Mouse (Mus musculus): ENCODE data around the gene Barx2. TPM values are rescaled to one million over a fixed set of nuclear protein-coding genes. Genes with fewer than 3 reads are reported as not detected.

The Barx2 gene
- polyA plus RNA-seq, 1 experiment, result 0.70 TPM

- TF ChIP-seq POLR2A (IDR thresholded peaks at IDR 0.05; ENCODE audit: low read depth, low read length), result no peak
- no peak for TF ChIP-seq CTCF (IDR thresholded peaks at IDR 0.05; ENCODE audit: borderline replicate concordance, insufficient read depth, low read length)
These were observed 53.8 kb downstream of the Barx2 start for GRCm38 (mm10) chr9:31859446-31859845.

GRCm38 (mm10) chr9:31858720-31859340, 54.4 kb downstream of the Barx2 start:
- H3K4me3 ChIP-seq (ENCODE audit: insufficient read depth, low read length), result no peak overlapping the region
- TF ChIP-seq CTCF (IDR thresholded peaks at IDR 0.05; ENCODE audit: borderline replicate concordance, insufficient read depth, low read length) (0 out of 2 replicates have a peak, but pooled peaks have one; percentile 32), POLR2A (IDR thresholded peaks at IDR 0.05; ENCODE audit: low read depth, low read length) (no peak)
- no peak overlapping the region for H3K27ac ChIP-seq (ENCODE audit: insufficient read depth, low read length)
- H3K4me1 ChIP-seq (ENCODE audit: control insufficient read depth, insufficient read depth, low read length), result no peaks in the 10 kb centered on the region; the same call in 1 of the 2 replicates

More at GRCm38 (mm10) chr9:31859446-31859845, 53.8 kb downstream of the Barx2 start:
- no peak overlapping the region for H3K4me3 ChIP-seq (ENCODE audit: insufficient read depth, low read length)
- H3K27ac ChIP-seq (ENCODE audit: insufficient read depth, low read length), result no peak overlapping the region
- H3K4me1 ChIP-seq (ENCODE audit: control insufficient read depth, insufficient read depth, low read length), result no peaks in the 10 kb centered on the region; the same call in 1 of the 2 replicates

GRCm38 (mm10) chr9:31857512-31857911, 55.8 kb downstream of the Barx2 start:
- no peaks in the 10 kb centered on the region; the same call in 1 of the 2 replicates for H3K4me1 ChIP-seq (ENCODE audit: control insufficient read depth, insufficient read depth, low read length)
- no peak overlapping the region for H3K4me3 ChIP-seq (ENCODE audit: insufficient read depth, low read length)
- TF ChIP-seq CTCF (IDR thresholded peaks at IDR 0.05; ENCODE audit: borderline replicate concordance, insufficient read depth, low read length), result no peak
- no peak for TF ChIP-seq POLR2A (IDR thresholded peaks at IDR 0.05; ENCODE audit: low read depth, low read length)
- no peak overlapping the region for H3K27ac ChIP-seq (ENCODE audit: insufficient read depth, low read length)

GRCm38 (mm10) chr9:31856437-31856836, 56.8 kb downstream of the Barx2 start:
- H3K4me1 ChIP-seq (ENCODE audit: control insufficient read depth, insufficient read depth, low read length), result no peaks in the 10 kb centered on the region; the same call in 1 of the 2 replicates
- TF ChIP-seq POLR2A (IDR thresholded peaks at IDR 0.05; ENCODE audit: low read depth, low read length) (no peak), CTCF (IDR thresholded peaks at IDR 0.05; ENCODE audit: borderline replicate concordance, insufficient read depth, low read length) (no peak)
- no peak overlapping the region for H3K4me3 ChIP-seq (ENCODE audit: insufficient read depth, low read length)
- no peak overlapping the region for H3K27ac ChIP-seq (ENCODE audit: insufficient read depth, low read length)

GRCm38 (mm10) chr9:31855668-31856067, 57.6 kb downstream of the Barx2 start:
- Histone ChIP-seq H3K4me1 (ENCODE audit: control insufficient read depth, insufficient read depth, low read length) (no peaks in the 10 kb centered on the region; the same call in 1 of the 2 replicates), H3K4me3 (ENCODE audit: insufficient read depth, low read length) (no peak overlapping the region), H3K27ac (ENCODE audit: insufficient read depth, low read length) (no peak overlapping the region)
- TF ChIP-seq POLR2A (IDR thresholded peaks at IDR 0.05; ENCODE audit: low read depth, low read length) (no peak), CTCF (IDR thresholded peaks at IDR 0.05; ENCODE audit: borderline replicate concordance, insufficient read depth, low read length) (no peak)

DNA sequence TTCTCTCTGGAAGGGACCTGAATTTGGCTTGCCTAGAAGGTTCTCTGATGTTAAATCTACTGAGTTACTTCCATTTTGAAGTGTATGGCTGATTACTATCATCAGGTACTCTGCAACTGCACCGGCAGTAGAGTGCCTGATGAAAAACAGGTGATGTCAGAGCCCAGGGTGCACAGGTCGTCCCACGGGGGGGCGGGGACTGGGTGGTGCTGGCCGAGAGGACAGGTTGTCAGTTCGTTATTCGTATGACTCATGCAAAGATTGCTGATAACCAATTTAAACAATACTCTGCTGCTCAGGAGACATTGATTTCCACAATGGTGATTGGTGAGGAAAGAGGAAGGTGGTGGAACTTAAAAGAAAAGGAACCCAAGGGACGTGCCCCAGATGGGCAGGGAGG, 61.6 kb downstream of the Barx2 start:
- TF ChIP-seq POLR2A (IDR thresholded peaks at IDR 0.05; ENCODE audit: low read depth, low read length) (no peak), CTCF (IDR thresholded peaks at IDR 0.05; ENCODE audit: borderline replicate concordance, insufficient read depth, low read length) (no peak)
- no peak overlapping the region for H3K27ac ChIP-seq (ENCODE audit: insufficient read depth, low read length)
- H3K4me3 ChIP-seq (ENCODE audit: insufficient read depth, low read length), result no peak overlapping the region
- H3K4me1 ChIP-seq (ENCODE audit: control insufficient read depth, insufficient read depth, low read length), result no peaks in the 10 kb centered on the region

- Histone ChIP-seq H3K4me3 (ENCODE audit: insufficient read depth, low read length) (no peak overlapping the region), H3K27ac (ENCODE audit: insufficient read depth, low read length) (no peak overlapping the region), H3K4me1 (ENCODE audit: control insufficient read depth, insufficient read depth, low read length) (no peaks in the 10 kb centered on the region)
- TF ChIP-seq POLR2A (IDR thresholded peaks at IDR 0.05; ENCODE audit: low read depth, low read length), result no peak
- no peak for TF ChIP-seq CTCF (IDR thresholded peaks at IDR 0.05; ENCODE audit: borderline replicate concordance, insufficient read depth, low read length)
These were observed 62.6 kb downstream of the Barx2 start for GRCm38 (mm10) chr9:31850706-31851105.

DNA sequence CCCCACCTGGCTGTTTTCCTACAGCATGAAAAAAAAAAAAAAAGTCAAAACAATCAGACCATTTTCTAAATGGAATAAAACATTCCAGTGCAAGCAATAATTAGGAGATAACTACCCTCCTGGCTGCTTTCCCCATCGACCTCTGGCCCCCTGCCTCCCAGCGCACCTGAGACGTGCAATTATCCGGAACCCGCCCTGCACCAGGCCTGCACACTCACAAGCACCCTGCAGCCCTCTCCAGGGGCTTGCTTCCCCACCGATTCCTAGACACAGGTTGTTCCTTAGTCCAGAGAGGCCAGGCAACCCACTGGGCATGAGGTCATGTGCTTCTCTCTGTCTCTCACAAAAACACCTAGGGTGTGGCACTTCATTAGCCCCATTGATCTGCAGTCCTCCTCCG, 63.9 kb downstream of the Barx2 start:
- no peak overlapping the region for H3K4me3 ChIP-seq (ENCODE audit: insufficient read depth, low read length)

DNA sequence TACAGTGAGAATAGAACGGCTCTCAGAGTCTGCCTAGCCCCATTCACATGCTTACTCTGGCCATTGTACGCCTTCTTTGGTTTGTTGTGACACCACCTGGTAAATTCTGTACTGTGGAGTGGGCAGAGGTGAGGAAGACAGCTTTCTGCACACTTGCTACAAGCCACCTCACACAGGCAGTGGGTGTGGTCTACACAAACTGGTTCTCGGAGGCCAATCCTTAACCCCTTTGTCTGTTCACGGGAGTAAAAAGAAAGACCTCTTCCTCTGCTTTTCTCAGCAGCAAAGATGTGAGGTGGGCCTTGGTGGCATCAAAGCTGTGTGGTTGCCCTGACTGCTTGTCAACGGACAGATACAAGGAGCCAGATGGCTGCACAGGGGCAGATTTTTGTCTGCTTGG, 68.6 kb downstream of the Barx2 start:
- Histone ChIP-seq H3K27ac (ENCODE audit: insufficient read depth, low read length) (no peak overlapping the region), H3K4me1 (ENCODE audit: control insufficient read depth, insufficient read depth, low read length) (no peaks in the 10 kb centered on the region), H3K4me3 (ENCODE audit: insufficient read depth, low read length) (no peak overlapping the region)
- TF ChIP-seq CTCF (IDR thresholded peaks at IDR 0.05; ENCODE audit: borderline replicate concordance, insufficient read depth, low read length), result no peak
- TF ChIP-seq POLR2A (IDR thresholded peaks at IDR 0.05; ENCODE audit: low read depth, low read length), result no peak

More for the DNA sequence above, 63.9 kb downstream of the Barx2 start:
- Histone ChIP-seq H3K4me1 (ENCODE audit: control insufficient read depth, insufficient read depth, low read length) (no peaks in the 10 kb centered on the region), H3K27ac (ENCODE audit: insufficient read depth, low read length) (no peak overlapping the region)
- TF ChIP-seq POLR2A (IDR thresholded peaks at IDR 0.05; ENCODE audit: low read depth, low read length) (no peak), CTCF (IDR thresholded peaks at IDR 0.05; ENCODE audit: borderline replicate concordance, insufficient read depth, low read length) (no peak)

- H3K4me3 ChIP-seq (ENCODE audit: insufficient read depth, low read length), result no peak overlapping the region
- H3K27ac ChIP-seq (ENCODE audit: insufficient read depth, low read length), result no peak overlapping the region
- no peaks in the 10 kb centered on the region for H3K4me1 ChIP-seq (ENCODE audit: control insufficient read depth, insufficient read depth, low read length)
- TF ChIP-seq POLR2A (IDR thresholded peaks at IDR 0.05; ENCODE audit: low read depth, low read length), result no peak
- no peak for TF ChIP-seq CTCF (IDR thresholded peaks at IDR 0.05; ENCODE audit: borderline replicate concordance, insufficient read depth, low read length)
These were observed 72.0 kb downstream of the Barx2 start for GRCm38 (mm10) chr9:31841108-31841815.

Data from embryonic fibroblast, embryonic 13.5 days (primary cell).